Mouse (Mus musculus) heart, adult 2 months (tissue): ENCODE measurements at regions not wholly inside any gene's neighbourhood (a gene's known extent, or its start where the extent isn't known, plus 50 kb on each side); places are given as distances from the start of the nearest gene placed in this dataset.

ENCODE experiments used
- CTCF ChIP-seq: fragments of 200-600 bp; IDR thresholded peaks from 2 replicates; pipeline ENCODE4 v1.8.1; 2022; ENCODE audit warnings: antibody characterized with exemption, mild to moderate bottlenecking, moderate library complexity
- EP300 ChIP-seq: fragments of 200-500 bp; IDR thresholded peaks from 2 replicates; pipeline ENCODE4 v1.6.1; 2011; ENCODE audit warnings: low read depth, low read length, control low read depth; ENCODE audit not compliant: insufficient read depth
- POLR2A ChIP-seq: fragments of 200-500 bp; IDR thresholded peaks from 2 replicates; pipeline ENCODE4 v1.6.1; 2011; ENCODE audit warnings: mild to moderate bottlenecking, low read depth, low read length, control low read depth; ENCODE audit not compliant: insufficient read depth

- TF ChIP-seq EP300, result no peak
- no peak for TF ChIP-seq CTCF
- no peak for TF ChIP-seq POLR2A
Measured at GRCm38 (mm10) chr8:26501196-26501813, 382.0 kb downstream of the Gm45692 start.
